Mouse (Mus musculus) thymus, adult 2 months (tissue): ENCODE results near the gene Slc25a54. TPM values are rescaled to one million over a fixed set of nuclear protein-coding genes. Genes with fewer than 3 reads are reported as not detected.

Experiments
- DNase-seq: peaks from one replicate; pipeline ENCODE4 v3.0.0; 2021
- H3K27ac ChIP-seq: fragments of 200-500 bp; 2 replicates; pipeline ENCODE4 v1.5.1; 2012; ENCODE audit warnings: low read length, control low read depth; ENCODE audit not compliant: control insufficient read depth, insufficient read depth
- H3K27me3 ChIP-seq: fragments of 200-500 bp; 2 replicates; pipeline ENCODE4 v1.6.1; 2012; ENCODE audit warnings: mild to moderate bottlenecking, low read length, moderate library complexity, mixed read lengths; ENCODE audit not compliant: control insufficient read depth, insufficient read depth
- H3K36me3 ChIP-seq: fragments of 200-500 bp; 2 replicates; pipeline ENCODE4 v1.6.1; 2012; ENCODE audit warnings: mild to moderate bottlenecking, low read length, moderate library complexity; ENCODE audit not compliant: control insufficient read depth, insufficient read depth
- H3K4me1 ChIP-seq: fragments of 200-500 bp; replicated peaks from 2 replicates; pipeline ENCODE4 v1.6.1; 2012; ENCODE audit warnings: low read length; ENCODE audit not compliant: control insufficient read depth, insufficient read depth
- H3K4me3 ChIP-seq: fragments of 200-500 bp; 2 replicates; pipeline ENCODE4 v1.5.1; 2012; ENCODE audit warnings: mild to moderate bottlenecking, low read length, control low read depth, moderate library complexity; ENCODE audit not compliant: control insufficient read depth, insufficient read depth
- CTCF ChIP-seq: fragments of 200-500 bp; IDR thresholded peaks from 2 replicates; pipeline ENCODE4 v1.5.1; 2012; ENCODE audit warnings: mild to moderate bottlenecking, control low read depth, low read length, moderate library complexity, borderline replicate concordance; ENCODE audit not compliant: control insufficient read depth, poor library complexity, insufficient read depth; ENCODE audit errors: extremely low read depth
- POLR2A ChIP-seq: fragments of 200-500 bp; IDR thresholded peaks from 2 replicates; pipeline ENCODE4 v1.6.1; 2012; ENCODE audit warnings: mild to moderate bottlenecking, low read length, control low read depth, moderate library complexity; ENCODE audit not compliant: control insufficient read depth, poor library complexity, insufficient read depth; ENCODE audit errors: extremely low read depth
- WGBS: fragments of 180-500 bp; shearing (Covaris S2); methylation state at CpG from one replicate; pipeline ENCODE4 v1.1.7; 2018; 5-methylcytosine and 5-hydroxymethylcytosine counted together
- polyA plus RNA-seq: library from polyadenylated mRNA; depleted of rRNA; stranded (reverse); fragments of >200 nt; gene quantifications from 2 replicates; pipeline ENCODE4 v1.2.3, GENCODE M21; 2012; rRNA removed

The Slc25a54 gene
- polyA plus RNA-seq, 1 experiment = not detected

GRCm38 (mm10) chr3:109164644-109165043 is 84.4 kb downstream of the Slc25a54 start:
- H3K27me3 ChIP-seq = no peaks in the 10 kb centered on the region
- H3K4me3 ChIP-seq = no peak overlapping the region
- 93% methylated on average over 1 of the region's 1 CpGs for WGBS
- DNase-seq = no peak
- H3K36me3 ChIP-seq = no peaks in the 10 kb centered on the region
- no peak for TF ChIP-seq CTCF
- no peak for TF ChIP-seq POLR2A
- H3K4me1 ChIP-seq = no peaks in the 10 kb centered on the region
- H3K27ac ChIP-seq = no peak overlapping the region

- Histone ChIP-seq H3K27me3 (no peaks in the 10 kb centered on the region), H3K36me3 (no peaks in the 10 kb centered on the region), H3K4me3 (no peak overlapping the region), H3K27ac (no peak overlapping the region), H3K4me1 (no peaks in the 10 kb centered on the region)
- TF ChIP-seq POLR2A (no peak), CTCF (no peak)
- WGBS = 35% methylated on average over 8 of the region's 8 CpGs
- no peak for DNase-seq
Measured at GRCm38 (mm10) chr3:109165214-109165829, 85.1 kb downstream of the Slc25a54 start.

Other genes starting within 250 kb of the Slc25a54 start
- 10.5 and 13.2 TPM in 2 replicates for gene Stxbp3, start 239.9 kb upstream of the Slc25a54 start, polyA plus RNA-seq
- 3.4 and 3.5 TPM in 2 replicates for gene Fndc7, start 190.5 kb upstream of the Slc25a54 start, polyA plus RNA-seq
- gene Prpf38b, start 168.7 kb upstream of the Slc25a54 start, polyA plus RNA-seq = 141 and 181 TPM in 2 replicates
- gene Henmt1, start 140.6 kb upstream of the Slc25a54 start, polyA plus RNA-seq = 0.96 and 1.5 TPM in 2 replicates
- gene Gm9857, start 140.0 kb upstream of the Slc25a54 start, polyA plus RNA-seq = 2.4 and 3.1 TPM in 2 replicates
- 6.2 and 6.5 TPM in 2 replicates for gene Fam102b, start 52.9 kb upstream of the Slc25a54 start, polyA plus RNA-seq
- 2.3 and 2.4 TPM in 2 replicates for gene Slc25a24, start 42.7 kb downstream of the Slc25a54 start, polyA plus RNA-seq